Mouse (Mus musculus) hematopoietic stem cell, adult 5-6 weeks (primary cell): Measurements from ENCODE around the gene Lrrc29. TPM values are rescaled to one million over a fixed set of nuclear protein-coding genes. Genes with fewer than 3 reads are reported as not detected.

ENCODE experiments used
- total RNA-seq: library from RNA; stranded (forward); fragments of 172-1452, 232-1000 nt; gene quantifications from 2 replicates; pipeline ENCODE4 v1.2.3, GENCODE M21; 2017

The Lrrc29 gene
- total RNA-seq, 1 experiment from 2014 or later, result 0.65 TPM

Other genes with a start within 250 kb of the Lrrc29 start
- not detected in 2 replicates for gene Ces3b, start 242.5 kb downstream of the Lrrc29 start, total RNA-seq
- gene Ces4a, start 194.5 kb downstream of the Lrrc29 start, total RNA-seq, result not detected in 2 replicates
- 204 and 237 TPM in 2 replicates for gene Cbfb, start 155.6 kb downstream of the Lrrc29 start, total RNA-seq
- 15.1 and 15.7 TPM in 2 replicates for gene D230025D16Rik, start 101.1 kb downstream of the Lrrc29 start, total RNA-seq
- gene B3gnt9, start 71.1 kb downstream of the Lrrc29 start, total RNA-seq, result 0.50 TPM in 1 of 2 replicates, not detected in the other
- gene Tradd, start 61.7 kb downstream of the Lrrc29 start, total RNA-seq, result 17.6 and 20.2 TPM in 2 replicates
- gene Fbxl8, start 61.6 kb downstream of the Lrrc29 start, total RNA-seq, result 4.1 and 4.9 TPM in 2 replicates
- gene Hsf4, start 56.5 kb downstream of the Lrrc29 start, total RNA-seq, result 0.19 TPM in 1 of 2 replicates, not detected in the other
- gene Nol3, start 50.1 kb downstream of the Lrrc29 start, total RNA-seq, result 0.30 and 0.31 TPM in 2 replicates
- 3.4 and 4.5 TPM in 2 replicates for gene 4931428F04Rik, start 36.4 kb downstream of the Lrrc29 start, total RNA-seq
- gene Exoc3l, start 30.2 kb downstream of the Lrrc29 start, total RNA-seq, result 1.2 and 4.0 TPM in 2 replicates
- gene E2f4, start 28.6 kb downstream of the Lrrc29 start, total RNA-seq, result 34.3 and 55.3 TPM in 2 replicates
- gene Elmo3, start 20.7 kb downstream of the Lrrc29 start, total RNA-seq, result 3.5 and 4.6 TPM in 2 replicates
- 28.1 and 63.6 TPM in 2 replicates for gene Tmem208, start 76 bp upstream of the Lrrc29 start, total RNA-seq
- gene Fhod1, start 21.7 kb upstream of the Lrrc29 start, total RNA-seq, result 5.1 and 6.4 TPM in 2 replicates
- gene Slc9a5, start 22.6 kb upstream of the Lrrc29 start, total RNA-seq, result 0.35 and 1.4 TPM in 2 replicates
- gene Plekhg4, start 47.0 kb upstream of the Lrrc29 start, total RNA-seq, result 0.31 TPM in 1 of 2 replicates, not detected in the other
- not detected in 2 replicates for gene Kctd19, start 87.2 kb upstream of the Lrrc29 start, total RNA-seq
- 0.20 and 2.1 TPM in 2 replicates for gene Lrrc36, start 87.3 kb upstream of the Lrrc29 start, total RNA-seq
- gene Tppp3, start 145.2 kb upstream of the Lrrc29 start, total RNA-seq, result 3.2 TPM in 1 of 2 replicates, not detected in the other
- 7.3 and 11.2 TPM in 2 replicates for gene Zdhhc1, start 170.6 kb upstream of the Lrrc29 start, total RNA-seq
- gene Hsd11b2, start 192.5 kb upstream of the Lrrc29 start, total RNA-seq, result not detected in 2 replicates
- gene Atp6v0d1, start 239.8 kb upstream of the Lrrc29 start, total RNA-seq, result 37.7 and 39.7 TPM in 2 replicates